Mouse (Mus musculus) spleen, adult 2 months (tissue): ENCODE measurements at regions not wholly inside any gene's neighbourhood (a gene's known extent, or its start where the extent isn't known, plus 50 kb on each side); places are given as distances from the start of the nearest gene placed in this dataset.

ENCODE experiments used
- CTCF ChIP-seq: fragments of 200-500 bp; IDR thresholded peaks from 2 replicates; pipeline ENCODE4 v1.5.1; 2011; ENCODE audit warnings: mild to moderate bottlenecking, inconsistent platforms; ENCODE audit not compliant: insufficient read depth, insufficient read length, insufficient replicate concordance; ENCODE audit errors: extremely low read depth
- POLR2A ChIP-seq: fragments of 200-500 bp; IDR thresholded peaks from 2 replicates; pipeline ENCODE4 v1.6.1; 2011; ENCODE audit warnings: low read depth, low read length, inconsistent platforms

DNA sequence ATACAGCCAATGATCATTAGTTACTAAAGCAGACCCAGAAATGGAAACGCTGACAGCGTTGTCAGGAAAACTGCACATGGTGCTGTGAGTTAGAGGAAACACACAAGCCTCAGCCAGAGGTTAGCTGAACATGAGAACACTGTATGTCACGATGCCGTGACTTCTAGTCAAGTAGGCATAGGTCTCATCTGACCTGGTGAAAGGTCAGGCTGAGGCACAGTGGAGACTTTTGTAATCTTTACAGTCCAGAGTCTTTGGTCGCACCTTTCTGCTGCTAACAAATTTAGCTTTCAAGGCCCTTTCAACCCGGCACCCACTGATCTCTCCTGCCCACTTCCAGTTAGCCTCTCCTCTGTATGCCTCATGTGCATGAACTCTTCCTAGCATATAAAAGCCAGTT, 88.3 kb upstream of the Smad1 start:
- TF ChIP-seq CTCF (no peak), POLR2A (no peak)
